Mouse (Mus musculus): ENCODE measurements around the gene Arid1b. TPM values are rescaled to one million over a fixed set of nuclear protein-coding genes. Genes with fewer than 3 reads are reported as not detected.

Arid1b gene
- polyA plus RNA-seq, 1 experiment from 2014 or later = 9.6 TPM

- H3K9ac ChIP-seq (ENCODE audit: low read depth, low read length) = no peak overlapping the region
- H3K27ac ChIP-seq (ENCODE audit: low read depth, low read length) = no peak overlapping the region
- H3K36me3 ChIP-seq (ENCODE audit: control insufficient read depth, insufficient read depth, low read length) = peaks cover 8% of the 10 kb centered on the region
- peaks cover 35% of the 10 kb centered on the region for H3K4me1 ChIP-seq (ENCODE audit: control insufficient read depth, insufficient read depth, low read depth, low read length)
- H3K9me3 ChIP-seq (ENCODE audit: control insufficient read depth, low read length) = no peaks in the 10 kb centered on the region
- H3K4me3 ChIP-seq (ENCODE audit: low read length) = no peak overlapping the region
- peak; percentile 19; the same call in 1 of the 2 replicates for ATAC-seq
- no peak overlapping the region for H3K4me2 ChIP-seq (ENCODE audit: low read length)
- 52% methylated on average over 9 of the region's 9 CpGs for WGBS
- H3K27me3 ChIP-seq (replicated peaks; ENCODE audit: control insufficient read depth, insufficient read depth, low read length) = no peaks in the 10 kb centered on the region
Measured at GRCm38 (mm10) chr17:5293653-5294584, 299.8 kb downstream of the Arid1b start.

DNA sequence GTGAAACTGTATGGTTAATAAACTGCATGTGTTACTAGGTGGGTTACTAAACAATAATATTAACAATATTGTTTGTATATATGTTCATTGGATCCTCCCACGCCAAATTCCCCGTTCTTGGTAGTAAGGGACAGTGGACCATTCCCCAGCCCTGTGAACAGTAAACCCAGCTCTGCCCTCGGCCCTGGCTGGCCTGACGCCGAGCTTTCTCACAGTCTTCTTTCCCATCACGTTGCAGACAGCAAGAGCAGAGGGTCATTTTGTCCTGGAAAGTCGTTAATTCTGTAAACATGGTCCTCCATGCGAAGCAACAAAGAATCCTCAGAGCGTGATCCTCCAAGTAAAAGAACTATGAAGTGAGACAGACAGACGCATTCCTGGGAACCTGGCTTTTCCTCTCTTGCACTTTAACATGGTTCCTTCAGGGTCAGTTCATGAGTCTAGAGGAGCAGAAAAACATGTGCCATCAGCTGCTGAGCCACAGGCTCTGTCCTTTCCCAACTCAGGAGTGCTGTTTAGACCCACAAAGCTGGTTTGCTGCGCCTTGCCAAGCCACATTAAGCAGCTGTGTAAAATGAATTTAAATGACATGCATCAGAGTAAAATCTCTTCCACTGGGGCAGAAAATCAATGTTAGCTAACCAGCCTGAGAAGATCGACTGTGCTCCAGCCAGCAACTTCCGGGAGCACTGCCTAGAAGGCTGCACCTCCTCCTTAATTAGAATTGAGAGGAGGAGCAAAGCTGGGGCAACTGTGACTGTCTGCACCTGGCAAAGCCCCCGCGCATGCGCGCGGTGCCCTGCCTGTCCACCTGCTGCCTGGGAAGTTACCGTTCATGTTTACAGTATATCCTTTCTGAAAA, 301.2 kb downstream of the Arid1b start:
- Histone ChIP-seq H3K36me3 (ENCODE audit: control insufficient read depth, insufficient read depth, low read length) (peaks cover 8% of the 10 kb centered on the region), H3K9me3 (ENCODE audit: control insufficient read depth, low read length) (no peaks in the 10 kb centered on the region), H3K4me2 (ENCODE audit: low read length) (no peak overlapping the region), H3K4me3 (ENCODE audit: low read length) (no peak overlapping the region), H3K27ac (ENCODE audit: low read depth, low read length) (peak overlapping the region; percentile 70), H3K27me3 (replicated peaks; ENCODE audit: control insufficient read depth, insufficient read depth, low read length) (no peaks in the 10 kb centered on the region), H3K9ac (ENCODE audit: low read depth, low read length) (no peak overlapping the region), H3K4me1 (ENCODE audit: control insufficient read depth, insufficient read depth, low read depth, low read length) (peaks cover 41% of the 10 kb centered on the region)
- 48% methylated on average over 19 of the region's 19 CpGs for WGBS
- peak; percentile 77 for ATAC-seq

DNA sequence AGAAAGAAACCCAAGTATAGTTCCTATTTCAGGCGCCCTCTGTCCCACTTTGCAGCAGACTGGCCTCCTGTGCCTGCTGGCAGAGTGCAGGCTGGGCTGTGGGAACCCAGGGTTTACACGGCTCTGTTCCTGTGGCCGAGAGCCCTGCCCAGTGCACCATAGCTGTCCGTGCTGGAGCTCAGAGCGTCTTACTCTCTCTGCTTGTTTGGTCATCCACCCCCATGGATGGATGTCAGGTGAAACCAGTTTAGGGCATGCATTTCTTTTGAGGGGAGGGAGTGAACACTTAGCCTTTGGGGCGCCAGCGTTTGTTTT, 301.8 kb downstream of the Arid1b start:
- Histone ChIP-seq H3K27me3 (replicated peaks; ENCODE audit: control insufficient read depth, insufficient read depth, low read length) (no peaks in the 10 kb centered on the region), H3K27ac (ENCODE audit: low read depth, low read length) (peak overlapping the region; percentile 70), H3K4me1 (ENCODE audit: control insufficient read depth, insufficient read depth, low read depth, low read length) (peaks cover 41% of the 10 kb centered on the region), H3K9me3 (ENCODE audit: control insufficient read depth, low read length) (no peaks in the 10 kb centered on the region), H3K4me2 (ENCODE audit: low read length) (no peak overlapping the region), H3K36me3 (ENCODE audit: control insufficient read depth, insufficient read depth, low read length) (peaks cover 7% of the 10 kb centered on the region), H3K4me3 (ENCODE audit: low read length) (no peak overlapping the region), H3K9ac (ENCODE audit: low read depth, low read length) (no peak overlapping the region)
- WGBS = 69% methylated on average over 7 of the region's 7 CpGs
- ATAC-seq = peak; percentile 66

DNA sequence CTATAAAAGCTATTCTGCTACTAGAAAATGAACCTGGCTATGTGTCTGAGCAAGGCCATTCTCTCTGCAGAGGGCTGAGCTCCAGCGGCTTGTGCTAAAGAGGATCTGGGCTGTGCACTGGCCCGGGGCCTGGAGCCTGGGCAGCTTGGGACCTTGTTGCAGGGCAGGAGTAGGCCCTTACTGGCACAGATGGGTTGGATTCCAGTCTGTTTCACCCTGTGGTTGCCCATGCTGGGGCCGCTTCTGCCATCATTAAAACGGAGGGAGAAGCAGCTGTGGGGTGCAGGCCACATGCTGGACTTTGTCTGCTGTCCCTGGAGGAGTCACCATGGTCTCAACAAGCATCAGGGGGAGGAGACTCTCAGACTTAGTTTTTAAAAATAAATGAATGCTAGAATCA, 303.4 kb downstream of the Arid1b start:
- H3K9me3 ChIP-seq (ENCODE audit: control insufficient read depth, low read length) = no peaks in the 10 kb centered on the region
- H3K4me3 ChIP-seq (ENCODE audit: low read length) = no peak overlapping the region
- ATAC-seq = no peak
- H3K9ac ChIP-seq (ENCODE audit: low read depth, low read length) = no peak overlapping the region
- WGBS = 74% methylated on average over 4 of the region's 4 CpGs
- peaks cover 41% of the 10 kb centered on the region for H3K4me1 ChIP-seq (ENCODE audit: control insufficient read depth, insufficient read depth, low read depth, low read length)
- H3K36me3 ChIP-seq (ENCODE audit: control insufficient read depth, insufficient read depth, low read length) = no peaks in the 10 kb centered on the region
- H3K27me3 ChIP-seq (replicated peaks; ENCODE audit: control insufficient read depth, insufficient read depth, low read length) = no peaks in the 10 kb centered on the region
- H3K27ac ChIP-seq (ENCODE audit: low read depth, low read length) = no peak overlapping the region
- no peak overlapping the region for H3K4me2 ChIP-seq (ENCODE audit: low read length)

DNA sequence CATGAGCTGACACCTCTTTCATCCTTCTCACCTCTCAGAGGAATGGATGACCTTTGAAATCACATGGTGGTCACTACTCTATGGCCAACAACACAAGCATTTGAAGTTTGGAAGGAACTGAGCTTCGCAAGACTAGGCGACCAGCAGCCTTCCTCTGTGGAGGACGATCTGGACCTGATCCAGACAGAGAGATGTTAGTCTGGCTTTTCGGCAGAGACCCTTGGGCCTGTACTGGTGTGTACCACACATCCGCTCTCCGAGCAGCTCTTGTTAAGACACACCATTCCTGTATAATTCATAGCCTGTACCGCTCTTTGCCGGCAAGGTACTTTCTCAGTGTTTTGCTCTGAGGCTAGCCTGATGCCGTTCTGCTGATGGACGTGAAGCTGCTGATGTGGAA, 303.9 kb downstream of the Arid1b start:
- ATAC-seq = no peak
- Histone ChIP-seq H3K27me3 (replicated peaks; ENCODE audit: control insufficient read depth, insufficient read depth, low read length) (no peaks in the 10 kb centered on the region), H3K4me2 (ENCODE audit: low read length) (no peak overlapping the region), H3K27ac (ENCODE audit: low read depth, low read length) (no peak overlapping the region), H3K9ac (ENCODE audit: low read depth, low read length) (no peak overlapping the region), H3K4me3 (ENCODE audit: low read length) (no peak overlapping the region), H3K36me3 (ENCODE audit: control insufficient read depth, insufficient read depth, low read length) (no peaks in the 10 kb centered on the region), H3K4me1 (ENCODE audit: control insufficient read depth, insufficient read depth, low read depth, low read length) (peaks cover 41% of the 10 kb centered on the region), H3K9me3 (ENCODE audit: control insufficient read depth, low read length) (no peaks in the 10 kb centered on the region)
- WGBS = 74% methylated on average over 10 of the region's 10 CpGs

DNA sequence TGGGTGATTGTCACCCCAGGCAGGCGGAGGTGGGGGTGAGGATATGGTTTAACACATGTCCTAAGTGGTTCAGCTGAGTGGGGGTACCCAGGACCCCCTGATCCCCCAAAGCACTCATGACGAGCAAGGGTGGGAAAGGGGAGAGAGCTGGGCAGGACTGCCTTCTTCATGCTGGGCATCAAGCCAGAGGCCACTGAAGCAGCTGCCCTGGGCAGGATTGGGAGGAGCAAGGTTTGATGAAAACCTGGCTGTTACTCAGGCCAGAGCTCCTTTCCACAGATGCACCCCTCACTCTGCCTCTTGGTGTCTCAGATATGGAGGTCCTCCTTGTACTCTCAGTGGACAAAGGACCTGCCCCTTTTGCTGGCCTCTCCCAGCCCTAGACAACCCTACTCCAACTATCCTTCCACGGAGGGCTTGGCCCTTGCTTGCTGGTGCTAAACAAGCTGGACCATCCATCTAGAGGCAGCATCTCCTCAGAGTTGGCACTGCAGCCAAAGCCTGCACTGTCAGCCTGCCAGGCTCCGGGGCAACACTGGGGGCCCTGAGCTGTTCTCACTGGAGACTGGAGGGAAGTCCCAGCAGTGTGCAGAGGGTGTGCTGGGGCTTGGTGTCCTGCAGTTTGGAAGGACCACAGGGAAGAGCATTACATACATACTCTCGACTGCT, 304.9 kb downstream of the Arid1b start:
- no peaks in the 10 kb centered on the region for H3K9me3 ChIP-seq (ENCODE audit: control insufficient read depth, low read length)
- no peak overlapping the region for H3K9ac ChIP-seq (ENCODE audit: low read depth, low read length)
- no peaks in the 10 kb centered on the region for H3K27me3 ChIP-seq (replicated peaks; ENCODE audit: control insufficient read depth, insufficient read depth, low read length)
- peak; percentile 58 for ATAC-seq
- H3K27ac ChIP-seq (ENCODE audit: low read depth, low read length) = no peak overlapping the region
- H3K36me3 ChIP-seq (ENCODE audit: control insufficient read depth, insufficient read depth, low read length) = no peaks in the 10 kb centered on the region
- no peak overlapping the region for H3K4me3 ChIP-seq (ENCODE audit: low read length)
- H3K4me1 ChIP-seq (ENCODE audit: control insufficient read depth, insufficient read depth, low read depth, low read length) = peaks cover 36% of the 10 kb centered on the region
- no peak overlapping the region for H3K4me2 ChIP-seq (ENCODE audit: low read length)
- WGBS = 63% methylated on average over 5 of the region's 5 CpGs

DNA sequence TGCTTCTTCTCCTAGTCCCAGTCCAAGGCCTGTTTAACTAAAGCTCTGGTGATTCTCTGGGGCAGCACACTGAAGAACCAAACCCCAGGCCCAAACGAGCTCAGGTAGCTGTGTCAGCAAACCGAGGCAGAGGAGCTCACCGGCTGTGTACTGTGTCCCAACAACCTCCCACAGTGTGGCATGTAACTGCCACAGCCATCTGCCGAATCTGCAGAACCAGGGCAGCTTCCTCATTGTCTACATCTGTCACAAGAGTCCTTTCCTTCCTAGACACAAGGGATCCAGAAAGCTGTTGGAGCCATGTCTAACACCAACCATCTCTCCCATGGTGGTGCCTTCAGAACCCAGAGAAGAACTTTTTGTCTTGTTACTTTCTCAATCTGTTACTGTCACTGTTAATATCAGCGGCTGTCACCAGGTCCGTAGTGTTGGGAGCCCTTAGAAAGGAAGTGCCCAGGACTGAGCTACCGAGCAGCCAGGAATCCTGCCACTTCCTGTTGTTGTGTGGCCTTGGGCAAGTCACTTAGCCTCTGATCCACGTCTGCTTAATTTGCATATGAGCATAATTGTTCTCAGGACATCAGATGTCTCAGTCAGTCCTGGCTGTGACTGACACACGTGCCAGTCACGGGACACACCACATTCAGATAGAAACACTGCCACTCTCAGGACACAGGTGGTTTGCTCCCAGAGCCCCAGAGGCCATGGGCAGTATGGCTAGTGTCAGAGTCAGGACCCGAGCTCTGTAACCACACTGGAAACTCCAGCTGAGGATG, 309.0 kb downstream of the Arid1b start:
- ATAC-seq = no peak
- no peak overlapping the region for H3K4me2 ChIP-seq (ENCODE audit: low read length)
- peaks cover 9% of the 10 kb centered on the region for H3K4me1 ChIP-seq (ENCODE audit: control insufficient read depth, insufficient read depth, low read depth, low read length)
- H3K27ac ChIP-seq (ENCODE audit: low read depth, low read length) = no peak overlapping the region
- H3K36me3 ChIP-seq (ENCODE audit: control insufficient read depth, insufficient read depth, low read length) = no peaks in the 10 kb centered on the region
- no peak overlapping the region for H3K4me3 ChIP-seq (ENCODE audit: low read length)
- no peaks in the 10 kb centered on the region for H3K9me3 ChIP-seq (ENCODE audit: control insufficient read depth, low read length)
- H3K9ac ChIP-seq (ENCODE audit: low read depth, low read length) = no peak overlapping the region
- no peaks in the 10 kb centered on the region for H3K27me3 ChIP-seq (replicated peaks; ENCODE audit: control insufficient read depth, insufficient read depth, low read length)
- 63% methylated on average over 11 of the region's 11 CpGs for WGBS

DNA sequence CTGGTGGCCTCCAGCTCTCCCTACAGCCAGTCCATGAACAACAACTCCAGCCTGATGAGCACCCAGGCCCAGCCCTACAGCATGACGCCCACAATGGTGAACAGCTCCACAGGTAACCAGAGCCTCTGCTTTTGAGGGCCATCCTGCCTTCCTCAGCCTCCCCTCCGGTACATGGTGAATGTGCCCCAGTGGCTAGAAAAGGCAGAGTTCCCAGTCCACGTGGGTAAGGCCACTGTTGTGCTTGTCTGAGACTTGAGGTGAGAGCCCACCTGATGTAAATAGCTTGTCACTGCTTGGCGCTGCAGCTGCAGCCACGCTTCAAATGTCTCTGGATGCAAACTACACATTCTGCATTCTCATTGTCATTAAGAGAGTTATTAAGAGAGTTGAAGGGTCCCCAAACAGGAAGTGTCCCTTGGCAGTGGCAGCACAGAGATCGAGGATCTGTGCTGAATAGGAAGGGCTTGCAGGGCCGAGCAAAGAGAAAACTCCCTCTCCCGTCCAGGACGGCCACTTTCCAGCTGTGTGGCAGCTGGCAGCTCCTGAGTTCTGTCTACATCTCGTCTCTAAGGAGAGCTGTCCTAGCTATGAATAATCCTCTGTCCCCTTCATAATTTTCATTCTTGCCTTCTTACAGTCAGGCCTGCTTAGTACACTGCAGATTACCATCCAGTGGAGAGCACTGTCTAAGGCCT, 311.8 kb downstream of the Arid1b start:
- no peak overlapping the region for H3K27ac ChIP-seq (ENCODE audit: low read depth, low read length)
- no peaks in the 10 kb centered on the region for H3K27me3 ChIP-seq (replicated peaks; ENCODE audit: control insufficient read depth, insufficient read depth, low read length)
- H3K4me3 ChIP-seq (ENCODE audit: low read length) = no peak overlapping the region
- no peak overlapping the region for H3K9ac ChIP-seq (ENCODE audit: low read depth, low read length)
- no peak for ATAC-seq
- peaks cover 15% of the 10 kb centered on the region for H3K4me1 ChIP-seq (ENCODE audit: control insufficient read depth, insufficient read depth, low read depth, low read length)
- 84% methylated on average over 10 of the region's 10 CpGs for WGBS
- no peaks in the 10 kb centered on the region for H3K9me3 ChIP-seq (ENCODE audit: control insufficient read depth, low read length)
- H3K36me3 ChIP-seq (ENCODE audit: control insufficient read depth, insufficient read depth, low read length) = no peaks in the 10 kb centered on the region
- H3K4me2 ChIP-seq (ENCODE audit: low read length) = no peak overlapping the region

Data from hindbrain, embryonic 16.5 days (tissue).